Mouse (Mus musculus) gonadal fat pad, adult 2 months (tissue): ENCODE data around the gene Lbx2. TPM values are rescaled to one million over a fixed set of nuclear protein-coding genes. Genes with fewer than 3 reads are reported as not detected.

Experiments
- DNase-seq: peaks from one replicate; pipeline ENCODE4 v3.0.0-alpha.2; 2012; ENCODE audit warnings: low read depth
- polyA plus RNA-seq: library from polyadenylated mRNA; depleted of rRNA; stranded (reverse); fragments of >200 nt; gene quantifications from 2 replicates; pipeline ENCODE4 v1.2.3, GENCODE M21; 2012; rRNA removed

Gene Lbx2
- polyA plus RNA-seq, result 1.9 and 2.5 TPM in 2 replicates

DNA sequence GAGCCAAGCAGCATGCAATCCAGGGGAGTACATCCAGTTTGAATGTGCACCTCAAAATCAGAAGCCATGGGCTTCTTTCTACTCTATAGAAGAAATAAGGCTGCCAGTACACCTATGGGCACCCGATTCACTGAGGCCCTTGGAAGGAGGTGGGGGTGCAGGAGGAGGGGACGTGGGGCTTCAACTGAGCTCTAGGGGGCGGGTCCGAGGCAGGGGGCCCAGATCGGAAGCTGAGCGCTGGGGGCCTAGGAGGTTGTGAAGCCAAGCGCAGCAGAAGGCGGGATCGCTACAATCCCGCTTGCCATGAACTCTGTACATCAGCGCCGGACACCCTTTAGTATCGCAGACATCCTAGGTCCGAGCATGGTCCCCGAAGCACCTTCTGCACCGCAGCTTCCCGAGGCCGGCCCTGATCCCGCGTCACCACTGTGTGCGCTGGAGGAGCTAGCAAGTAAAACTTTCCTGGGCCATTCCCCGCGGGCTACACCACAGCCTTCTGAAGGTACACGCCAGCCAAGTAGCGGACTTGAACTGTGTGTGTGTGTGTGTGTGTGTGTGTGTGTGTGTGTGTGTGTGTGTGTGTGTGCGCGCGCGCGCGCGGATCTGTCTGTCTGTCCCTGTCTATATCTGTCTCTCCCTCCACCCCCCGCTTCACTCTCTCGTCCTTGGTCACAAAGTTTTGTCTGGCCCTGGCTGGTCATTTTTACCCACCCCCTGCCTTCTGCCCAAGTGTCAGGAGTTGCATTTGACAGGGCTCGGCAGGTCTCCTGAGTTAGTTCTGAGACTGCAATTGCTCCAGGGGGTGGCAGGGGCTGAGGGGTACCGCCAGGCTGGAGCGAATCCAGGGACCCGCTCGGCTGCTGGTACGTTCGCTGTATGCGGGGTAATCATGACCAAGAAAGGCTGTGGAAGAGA is at the start of gene Lbx2:
Lbx2 (plus strand) TSS at position 247 of the 915 bp plus-strand sequence.
- DNase-seq, result no peak

DNA sequence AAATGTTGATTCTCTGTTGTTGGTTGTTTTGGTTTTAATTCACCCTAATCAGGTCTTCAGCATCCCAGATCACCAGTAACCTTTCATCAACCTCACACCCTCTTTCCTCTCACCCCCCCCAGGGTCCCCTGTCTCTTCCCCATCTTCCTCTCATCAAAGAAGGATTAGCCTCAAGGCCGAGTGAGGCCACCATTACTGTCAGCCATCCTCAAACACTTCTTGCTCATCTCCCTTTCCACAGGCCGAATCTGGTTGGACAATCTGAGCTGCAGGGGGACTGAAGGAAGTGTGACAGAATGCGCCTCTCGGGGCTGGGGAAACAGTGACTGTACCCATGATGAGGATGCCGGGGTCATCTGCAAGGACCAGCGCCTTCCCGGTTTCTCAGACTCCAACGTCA is 49.0 kb upstream of the Lbx2 start:
- no peak for DNase-seq

DNA sequence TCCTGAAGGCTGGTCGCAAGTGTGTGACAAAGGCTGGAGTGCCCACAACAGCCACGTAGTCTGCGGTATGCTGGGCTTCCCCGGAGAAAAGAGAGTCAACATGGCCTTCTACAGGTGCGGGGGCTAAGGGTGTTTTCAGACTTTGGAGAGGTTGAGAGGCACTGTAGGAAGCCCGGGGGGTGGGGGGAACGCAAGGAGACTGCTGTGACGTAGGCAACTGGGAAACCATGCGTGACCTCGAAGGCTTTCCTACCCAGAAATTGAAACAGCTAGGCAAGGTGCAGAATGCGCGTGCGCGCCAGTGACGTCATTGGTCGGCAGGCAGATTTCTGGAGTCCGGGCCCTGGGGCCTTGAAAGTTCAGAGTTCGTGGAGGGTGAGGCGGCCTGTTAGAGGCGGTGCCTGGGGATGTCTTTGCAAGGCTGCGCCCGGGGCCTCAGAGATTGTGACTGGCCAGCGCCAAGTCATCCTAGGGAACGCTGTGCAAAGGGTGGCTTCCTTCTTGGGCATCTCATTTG is 47.6 kb upstream of the Lbx2 start:
- DNase-seq, result no peak

DNA sequence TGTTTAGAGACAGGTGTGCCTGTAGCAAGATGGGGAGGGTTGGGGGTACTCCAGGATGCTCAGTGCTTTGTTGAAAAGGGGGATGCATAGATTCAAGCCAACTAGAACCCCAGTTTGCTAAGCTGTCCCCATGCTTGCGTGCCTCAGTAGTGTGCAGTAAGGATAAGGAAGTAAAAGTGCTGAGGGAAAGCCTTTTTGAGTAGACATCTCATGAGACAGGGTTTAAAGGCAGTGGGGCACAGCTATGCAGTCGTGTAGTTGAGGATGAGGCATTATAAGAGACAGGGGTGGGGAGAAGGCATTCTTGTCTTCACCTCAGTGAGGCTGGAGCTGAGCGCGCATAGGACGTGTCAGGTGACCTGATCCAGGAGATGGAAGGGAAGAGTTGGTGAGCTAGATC is 45.6 kb upstream of the Lbx2 start:
- DNase-seq, result no peak

DNA sequence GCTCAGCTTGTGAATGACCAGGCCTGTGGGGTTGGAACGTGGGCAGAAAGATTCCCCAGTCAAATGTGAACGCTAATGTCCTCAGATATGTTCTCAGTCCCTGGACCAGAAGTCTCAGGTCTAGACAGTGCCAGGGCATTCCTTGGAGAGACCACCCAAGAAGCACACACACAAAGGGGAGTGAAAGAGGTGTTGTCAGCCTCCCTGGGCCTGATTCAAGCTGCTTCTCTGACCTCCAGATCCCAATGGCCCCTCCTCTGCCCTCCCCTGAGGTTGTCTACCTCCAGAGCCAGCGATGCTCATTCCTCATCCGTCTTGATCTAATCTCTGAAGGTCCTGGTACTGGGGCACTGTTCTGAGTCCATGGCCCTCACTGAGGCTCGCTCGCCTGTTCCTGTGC is 42.6 kb upstream of the Lbx2 start:
- no peak for DNase-seq

DNA sequence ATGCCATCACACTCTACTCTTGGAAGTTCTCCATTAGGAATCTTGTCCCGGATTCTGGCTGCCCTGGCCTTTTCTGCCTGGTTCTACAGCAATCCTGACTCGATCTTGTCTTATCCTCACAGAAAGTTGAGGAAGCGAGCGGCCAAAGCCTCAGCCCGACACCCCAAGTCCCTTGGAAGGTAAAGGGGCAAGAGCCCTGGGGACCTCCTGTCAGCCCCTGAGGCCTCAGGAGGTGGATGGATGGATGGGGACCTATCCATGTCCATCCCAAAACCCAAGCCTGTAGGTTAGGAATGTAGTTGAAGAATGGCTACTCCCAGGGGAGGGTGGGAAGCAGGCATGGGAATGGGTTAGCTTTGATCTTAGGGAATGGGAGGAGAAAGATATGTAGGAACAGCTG is 42.2 kb upstream of the Lbx2 start:
- DNase-seq, result no peak

DNA sequence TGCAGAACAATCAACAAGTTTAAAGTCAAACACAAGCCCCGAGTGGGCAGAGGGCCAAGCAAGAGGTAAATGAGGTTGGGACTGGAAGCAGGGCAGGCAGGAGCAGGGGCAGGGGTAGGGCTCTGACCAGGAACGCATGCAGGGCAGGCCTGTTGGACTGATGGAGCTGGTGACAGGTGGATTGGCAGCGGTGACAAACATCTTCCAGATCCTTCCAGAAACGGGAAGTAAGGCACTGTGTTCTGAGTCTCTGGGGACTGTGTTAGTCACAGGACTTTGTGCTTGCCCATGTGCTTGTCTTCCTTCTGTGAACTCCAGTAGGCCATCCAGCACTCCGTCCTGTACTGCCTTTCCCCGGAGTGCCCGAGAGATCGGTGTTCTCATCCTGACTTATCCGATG is 41.4 kb upstream of the Lbx2 start:
- no peak for DNase-seq

DNA sequence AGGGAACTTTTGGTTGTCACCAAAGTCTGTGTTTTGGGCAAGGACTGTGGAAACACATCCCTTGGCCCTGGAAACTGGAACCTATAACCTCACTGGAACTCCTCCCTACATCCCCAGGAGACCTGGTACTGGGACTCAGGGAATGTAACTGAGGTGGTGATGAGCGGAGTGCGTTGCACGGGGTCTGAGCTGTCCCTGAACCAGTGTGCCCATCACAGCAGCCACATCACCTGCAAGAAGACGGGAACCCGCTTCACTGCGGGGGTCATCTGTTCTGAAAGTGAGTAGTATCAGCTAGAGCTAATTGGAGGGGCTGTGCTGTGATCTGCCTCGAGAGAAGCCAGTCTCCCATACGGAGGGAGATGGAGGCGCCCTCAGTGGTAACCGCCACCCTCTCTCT is 36.8 kb upstream of the Lbx2 start:
- no peak for DNase-seq

DNA sequence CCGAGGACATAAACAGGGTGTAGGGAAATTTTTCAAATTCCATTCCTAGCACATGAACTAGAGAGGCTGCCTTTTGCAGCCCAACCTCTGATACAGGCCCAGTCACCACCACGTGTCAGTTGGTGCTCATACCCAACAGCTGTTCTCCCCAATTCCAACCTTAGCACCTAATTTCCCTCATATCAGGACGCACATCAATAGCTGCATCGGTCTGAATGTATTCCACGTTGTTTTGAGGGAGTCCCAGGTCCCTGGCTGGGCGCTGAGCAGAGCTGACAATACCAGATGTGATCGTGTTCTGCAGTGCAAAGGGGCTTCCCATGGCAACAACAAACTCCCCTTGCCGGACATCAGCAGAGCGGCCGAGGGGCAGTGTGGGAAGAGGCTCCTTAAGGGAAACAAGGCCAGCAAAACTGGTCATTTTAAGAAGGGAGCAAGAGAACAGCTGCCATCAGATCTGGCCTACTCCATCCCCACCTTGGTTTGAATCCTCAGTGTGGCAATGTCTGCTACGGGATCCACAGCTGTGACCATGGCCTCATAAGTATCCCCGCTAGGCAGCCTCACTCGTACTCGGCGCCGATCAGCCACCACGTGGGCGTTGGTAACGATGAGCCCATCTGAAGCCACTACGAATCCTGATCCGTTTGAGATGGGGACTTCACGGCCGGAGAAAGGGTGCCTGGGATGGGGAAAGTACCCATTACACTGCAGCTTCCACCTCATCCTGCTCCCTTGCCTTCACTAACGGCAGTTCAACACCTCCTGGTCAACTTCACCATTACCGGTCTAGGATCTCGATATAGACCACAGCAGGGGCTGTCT is 32.8 kb upstream of the Lbx2 start:
- DNase-seq, result no peak

DNA sequence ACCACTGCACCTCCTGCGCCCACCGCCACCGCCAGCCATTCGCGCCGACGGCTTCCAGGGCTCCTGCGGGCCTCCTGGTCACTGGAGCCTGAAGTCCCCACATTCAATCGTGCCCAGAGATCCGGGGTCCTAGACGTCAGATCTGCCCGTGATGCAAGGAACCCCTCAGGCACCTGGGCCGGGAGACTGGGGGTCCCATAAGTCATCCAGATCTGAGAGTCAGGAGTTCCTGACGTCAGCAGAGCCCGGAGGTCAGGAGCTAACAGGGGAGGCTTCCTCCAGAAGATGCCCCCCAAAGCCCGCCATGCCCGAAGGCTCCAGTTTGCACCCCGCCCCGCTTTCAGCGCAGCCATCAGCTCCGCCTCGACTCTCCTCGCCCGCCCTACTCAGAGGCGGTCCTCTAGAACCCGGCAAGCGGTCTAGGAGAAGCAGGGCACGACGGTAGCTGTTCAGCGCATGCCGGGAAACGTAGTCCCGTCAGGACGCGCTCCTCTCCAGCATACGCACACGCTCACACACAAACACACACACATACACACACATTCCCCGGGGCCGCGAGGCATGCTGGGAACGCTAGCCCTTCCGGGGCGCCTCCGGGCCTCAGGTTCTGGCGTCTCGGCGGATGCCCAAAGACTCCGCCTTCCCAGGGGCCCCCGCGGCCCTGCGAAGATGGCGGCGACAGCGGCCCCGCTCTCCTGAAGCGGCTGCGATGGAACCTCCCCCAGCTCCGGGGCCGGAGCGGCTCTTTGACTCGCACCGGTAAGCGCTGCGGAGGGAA is 31.9 kb upstream of the Lbx2 start, which contains the start of gene Aup1:
Aup1 (plus strand) TSS at position 448 of the 778 bp plus-strand sequence.
- DNase-seq, result peak; percentile 60

DNA sequence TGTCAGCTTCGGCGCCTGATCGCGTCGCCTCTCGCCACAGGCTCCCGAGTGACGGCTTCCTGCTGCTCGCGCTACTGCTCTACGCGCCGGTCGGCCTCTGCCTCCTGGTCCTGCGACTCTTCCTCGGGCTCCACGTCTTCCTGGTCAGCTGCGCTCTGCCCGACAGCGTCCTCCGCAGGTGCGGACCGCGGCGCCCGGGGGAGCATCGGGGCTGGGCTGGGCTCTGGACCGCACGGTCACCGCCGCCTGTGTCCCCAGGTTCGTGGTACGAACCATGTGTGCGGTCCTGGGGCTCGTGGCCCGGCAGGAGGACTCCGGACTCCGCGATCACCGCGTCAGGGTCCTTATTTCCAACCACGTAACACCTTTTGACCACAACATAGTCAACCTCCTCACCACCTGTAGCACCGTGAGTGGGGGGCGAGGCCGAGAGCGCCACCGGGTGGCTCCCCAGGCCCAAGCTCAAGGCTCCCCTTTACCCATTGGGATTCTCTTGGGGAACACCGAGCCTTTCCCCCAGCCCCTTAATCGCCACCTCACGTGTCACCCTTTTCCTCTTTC is 31.2 kb upstream of the Lbx2 start, which contains the start of gene Htra2:
Htra2 (minus strand) TSS at position 403 of the 561 bp plus-strand sequence.
- DNase-seq, result no peak

DNA sequence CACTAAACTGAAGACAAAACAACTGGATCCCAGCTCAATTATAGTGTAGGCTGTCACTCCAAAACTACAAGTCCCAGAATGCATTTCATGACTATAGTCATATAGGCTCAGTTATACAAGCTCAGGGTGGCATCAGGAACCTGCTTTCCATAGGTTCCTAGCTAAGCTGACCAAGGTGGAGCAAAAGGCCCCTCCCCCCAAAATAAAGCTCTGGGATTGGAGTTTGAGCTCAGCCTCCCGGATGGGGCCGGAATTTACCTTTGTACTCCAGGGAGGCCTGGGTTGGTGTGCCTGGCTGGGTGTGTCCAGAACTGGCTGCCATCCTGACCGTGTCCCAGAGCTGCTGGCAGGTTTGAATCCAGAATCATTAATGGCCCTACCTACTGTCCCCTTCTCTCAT is 28.4 kb upstream of the Lbx2 start, which contains the start of gene Dqx1:
Dqx1 (plus strand) TSS at position 55 of the 400 bp plus-strand sequence.
- peak; percentile 57 for DNase-seq

DNA sequence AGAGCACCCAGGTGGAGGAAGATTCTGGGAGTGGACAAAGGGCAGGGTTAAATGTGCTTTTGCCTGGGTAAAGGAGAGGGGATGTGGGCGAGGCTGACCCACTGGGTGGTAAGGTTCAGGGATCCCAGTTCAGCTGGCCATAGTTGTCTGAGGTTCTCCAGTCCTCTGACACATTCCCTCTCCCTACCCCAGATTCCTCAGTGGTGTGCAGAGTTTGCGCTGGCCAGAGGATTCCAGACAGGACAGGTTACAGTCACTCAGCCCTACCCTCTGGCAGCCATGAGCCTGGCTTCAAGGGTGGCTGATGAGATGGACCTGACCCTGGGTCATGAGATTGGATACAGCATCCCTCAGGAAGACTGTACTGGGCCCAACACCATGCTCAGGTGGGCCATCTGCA is 27.4 kb upstream of the Lbx2 start:
- DNase-seq, result no peak

DNA sequence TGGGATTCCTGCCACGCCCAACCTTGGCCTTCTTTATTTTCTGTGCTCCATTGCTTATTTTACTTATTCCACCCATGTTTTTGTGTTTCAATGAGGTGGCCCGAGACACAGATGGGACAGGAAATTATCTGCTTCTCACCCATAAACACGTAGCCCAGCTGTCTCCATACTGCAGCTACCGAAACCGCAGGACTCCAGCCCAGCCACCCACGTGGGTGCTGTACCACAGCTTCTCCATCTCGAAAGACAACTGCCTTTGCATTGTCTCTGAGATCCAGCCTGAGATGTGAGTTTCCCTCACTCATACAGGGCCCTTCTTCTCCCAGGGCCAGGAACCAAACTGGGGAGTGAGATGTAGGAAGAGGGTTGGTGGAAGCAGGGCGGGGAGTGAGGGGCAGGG is 20.2 kb upstream of the Lbx2 start:
- DNase-seq, result no peak

DNA sequence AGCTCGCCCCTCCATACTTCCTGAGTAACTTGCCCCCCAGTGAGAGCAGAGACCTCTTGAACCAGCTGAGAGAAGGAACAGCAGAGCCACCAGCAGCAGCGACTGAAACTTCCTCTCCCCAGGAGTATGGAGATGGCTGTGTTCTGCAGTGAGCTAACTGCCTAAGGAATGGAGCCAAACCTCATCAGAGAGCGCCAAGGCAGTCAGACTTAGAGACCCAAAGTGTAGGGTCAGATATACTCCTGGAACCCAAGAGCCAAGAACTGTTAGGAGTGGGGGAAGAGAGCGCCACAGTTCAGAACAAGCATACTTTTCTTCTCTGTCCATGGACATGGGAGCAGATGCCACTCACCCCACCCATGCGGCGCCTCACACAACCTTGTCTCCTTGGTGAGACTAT is 19.7 kb upstream of the Lbx2 start:
- no peak for DNase-seq

DNA sequence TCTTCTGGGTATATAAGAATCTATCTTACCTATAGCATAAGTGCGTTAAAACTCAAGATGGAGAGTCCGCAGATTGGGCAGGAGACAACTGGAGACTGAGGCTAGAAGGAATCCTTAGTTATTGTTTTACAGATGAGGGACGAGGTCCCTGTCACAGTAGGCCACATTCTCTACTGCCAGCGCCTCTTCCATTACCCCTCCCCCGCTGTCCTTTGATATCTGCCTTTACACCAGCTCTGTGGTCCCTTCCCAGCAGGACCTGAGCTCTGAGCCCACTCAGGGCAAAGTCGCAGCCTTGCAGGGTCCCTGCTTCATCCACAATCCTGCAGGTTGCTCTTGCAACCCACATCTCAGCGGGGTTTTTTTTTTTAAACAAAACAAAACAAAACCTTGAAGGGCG is 17.9 kb upstream of the Lbx2 start:
- no peak for DNase-seq

DNA sequence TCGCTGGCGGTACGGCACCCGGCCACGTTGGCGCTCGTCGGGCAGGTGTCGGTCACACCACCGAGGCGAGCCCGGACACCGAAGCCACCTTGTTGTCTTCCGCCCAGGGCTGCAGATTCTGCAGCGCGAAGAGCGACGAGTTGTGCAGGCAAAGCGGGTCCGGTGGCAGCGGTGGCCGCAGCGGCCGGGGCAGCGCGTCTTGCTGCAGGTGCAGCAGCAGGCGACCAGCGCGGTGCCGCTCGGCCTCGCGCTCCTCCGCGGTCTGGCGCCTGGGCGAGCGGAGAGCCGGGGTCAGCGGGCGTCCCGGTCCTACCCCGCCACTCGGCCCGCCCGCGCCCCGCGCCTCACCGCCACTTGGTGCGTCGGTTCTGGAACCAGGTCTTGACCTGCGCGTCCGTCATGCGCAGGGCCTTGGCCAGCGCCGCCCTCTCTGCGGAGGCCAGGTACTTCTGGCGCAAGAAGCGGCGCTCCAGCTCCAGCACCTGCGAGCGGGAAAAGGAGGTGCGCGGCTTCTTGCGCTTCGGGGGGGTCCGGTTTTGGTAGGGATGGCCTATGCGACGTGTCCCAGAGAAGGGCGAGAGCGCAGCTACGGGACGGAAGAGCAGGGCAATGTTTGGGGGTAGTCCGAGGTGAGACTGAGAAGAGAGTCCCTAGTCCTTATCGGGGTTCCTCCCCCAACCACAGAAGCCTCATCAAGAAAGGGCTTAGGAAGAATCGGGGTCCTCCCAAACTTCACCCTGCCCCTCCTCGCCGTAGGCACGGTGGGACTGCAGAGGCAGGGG is 17.3 kb upstream of the Lbx2 start:
- no peak for DNase-seq

DNA sequence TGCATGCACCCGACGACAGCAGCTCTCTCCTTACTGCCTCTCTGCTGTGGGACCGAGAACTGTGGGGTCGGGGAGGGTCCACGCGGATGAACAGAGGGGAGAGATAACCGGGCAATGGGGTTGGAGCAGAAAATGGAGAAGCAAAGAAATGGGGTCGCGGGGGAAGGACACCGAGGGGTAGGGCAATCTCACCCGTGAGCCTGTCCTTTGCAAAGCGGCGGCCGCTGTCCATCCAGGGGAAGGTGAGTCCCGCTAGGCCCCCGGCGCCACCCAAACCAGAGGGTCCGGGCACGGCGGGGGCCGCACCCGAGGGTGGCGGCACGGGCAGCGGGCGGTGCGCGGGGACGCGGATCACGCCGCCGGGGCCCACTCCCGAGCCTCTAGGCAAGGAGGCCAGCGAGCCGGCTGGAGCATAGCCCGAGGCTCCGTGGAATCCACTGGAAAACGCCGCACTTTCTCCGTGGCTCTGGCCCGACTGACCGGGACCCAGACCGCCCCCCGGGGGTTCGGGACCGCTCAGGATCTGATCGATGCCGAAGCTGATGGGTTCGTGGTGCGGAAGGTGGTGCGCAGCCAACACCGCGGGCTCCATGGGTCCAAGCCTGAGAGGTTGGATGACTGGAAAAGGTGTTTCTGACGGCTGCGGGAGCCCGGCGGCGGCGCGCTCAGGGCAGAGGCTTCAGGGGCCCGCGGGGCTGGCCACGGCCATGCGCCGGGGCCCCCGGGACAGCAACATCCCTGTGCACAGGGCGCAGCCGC is 16.5 kb upstream of the Lbx2 start:
- no peak for DNase-seq

DNA sequence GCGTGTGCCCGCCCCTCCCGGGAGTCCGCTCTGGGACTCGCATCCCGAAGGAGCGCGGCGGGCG is 16.1 kb upstream of the Lbx2 start, which contains the start of gene Tlx2:
Tlx2 (minus strand) TSS at position 47 of the 64 bp plus-strand sequence.
- DNase-seq, result no peak
